Comparison of ENCODE assay signal across 8 mouse cellular contexts in the genomic region with DNA sequence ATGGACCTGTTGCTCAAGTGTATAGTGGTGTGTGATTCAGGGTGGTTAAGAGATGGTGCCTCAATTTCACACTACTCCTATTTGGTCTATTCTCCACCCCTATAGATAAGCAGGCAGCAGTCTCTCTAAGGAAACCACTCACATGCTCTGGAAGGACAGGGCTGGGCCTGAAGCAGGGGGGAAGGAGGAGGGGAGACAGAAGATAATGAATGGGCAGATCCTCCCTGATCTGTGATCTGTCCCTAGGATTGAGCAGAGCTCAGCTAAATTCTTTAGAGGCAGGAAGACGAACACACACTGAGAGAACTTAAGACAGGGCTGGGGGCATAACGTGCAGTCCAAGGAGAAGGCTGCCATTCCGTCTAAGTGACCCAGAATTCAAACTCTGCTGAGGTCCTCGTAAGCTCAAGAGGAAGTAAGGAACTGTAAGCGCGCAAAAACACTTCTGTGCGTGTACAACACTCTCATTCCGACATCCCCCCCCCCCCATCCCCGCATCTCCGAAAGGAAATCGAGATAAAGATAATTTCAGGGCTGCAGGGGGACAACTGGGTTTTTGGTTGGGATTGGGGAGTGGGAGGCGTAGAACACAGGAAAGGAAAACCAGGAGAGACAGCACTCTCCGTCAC. TPM values are rescaled to one million over a fixed set of nuclear protein-coding genes. Genes with fewer than 3 reads are reported as not detected.
DNase-seq lines count a peak whose midpoint lies in the region; ATAC-seq and TF ChIP-seq lines count a peak whose summit lies in the region.

No protein-coding gene starts in this region.

- H3K4me2 ChIP-seq in heart, embryonic 16.5 days (ENCODE audit: low read depth, low read length), result peak overlapping the region; percentile 88
- peak overlapping the region; percentile 79 for H3K4me2 ChIP-seq in forebrain, postnatal 0 days (ENCODE audit: low read depth)
- peak overlapping the region; percentile 98 for H3K4me2 ChIP-seq in liver, embryonic 13.5 days

- no peak for TF ChIP-seq CTCF in forebrain, postnatal 0 days (IDR thresholded peaks at IDR 0.05; ENCODE audit: low read depth)

- H3K4me1 ChIP-seq in heart, embryonic 16.5 days (ENCODE audit: control insufficient read depth, insufficient read depth, low read length), result peaks cover 21% of the 10 kb centered on the region
- H3K4me1 ChIP-seq in forebrain, postnatal 0 days (ENCODE audit: insufficient read depth), result peaks cover 10% of the 10 kb centered on the region; the same call in 1 of the 2 replicates
- H3K4me1 ChIP-seq in liver, embryonic 13.5 days (replicated peaks), result peaks cover 68% of the 10 kb centered on the region

- WGBS in heart, embryonic 16.5 days, result under 1% methylated on average over 13 of the region's 13 CpGs
- 2% methylated on average over 13 of the region's 13 CpGs for WGBS in forebrain, postnatal 0 days
- under 1% methylated on average over 13 of the region's 13 CpGs for WGBS in liver, embryonic 13.5 days (ENCODE audit: insufficient replicate concordance)

- no peaks in the 10 kb centered on the region for H3K36me3 ChIP-seq in heart, embryonic 16.5 days (ENCODE audit: control insufficient read depth, insufficient read depth)
- peaks cover 12% of the 10 kb centered on the region; the same call in 1 of the 2 replicates for H3K36me3 ChIP-seq in forebrain, postnatal 0 days (ENCODE audit: insufficient read depth)
- H3K36me3 ChIP-seq in liver, embryonic 13.5 days, result peaks cover 29% of the 10 kb centered on the region

- no peaks in the 10 kb centered on the region for H3K9me3 ChIP-seq in heart, embryonic 16.5 days (replicated peaks; ENCODE audit: control insufficient read depth, low read length)
- H3K9me3 ChIP-seq in forebrain, postnatal 0 days (ENCODE audit: low read length), result no peaks in the 10 kb centered on the region
- H3K9me3 ChIP-seq in liver, embryonic 13.5 days (replicated peaks), result no peaks in the 10 kb centered on the region

- no peaks in the 10 kb centered on the region for H3K27me3 ChIP-seq in heart, embryonic 16.5 days (ENCODE audit: control insufficient read depth, insufficient read depth, low read length)
- no peaks in the 10 kb centered on the region for H3K27me3 ChIP-seq in forebrain, postnatal 0 days (ENCODE audit: insufficient read depth, low read length)
- no peaks in the 10 kb centered on the region for H3K27me3 ChIP-seq in liver, embryonic 13.5 days

- H3K27ac ChIP-seq in heart, embryonic 16.5 days (ENCODE audit: low read length), result peak overlapping the region; percentile 74
- H3K27ac ChIP-seq in forebrain, postnatal 0 days (ENCODE audit: low read depth, low read length), result peak overlapping the region; percentile 77
- H3K27ac ChIP-seq in liver, embryonic 13.5 days, result peak overlapping the region; percentile 97

- H3K4me3 ChIP-seq in heart, embryonic 16.5 days (ENCODE audit: low read length), result peak overlapping the region; percentile 99
- peak overlapping the region; percentile 94 for H3K4me3 ChIP-seq in forebrain, postnatal 0 days (ENCODE audit: low read depth, low read length)
- H3K4me3 ChIP-seq in liver, embryonic 13.5 days (replicated peaks), result peak overlapping the region; percentile 99

- peak overlapping the region; percentile 99 for H3K9ac ChIP-seq in heart, embryonic 16.5 days (ENCODE audit: low read length)
- H3K9ac ChIP-seq in forebrain, postnatal 0 days, result peak overlapping the region; percentile 90
- H3K9ac ChIP-seq in liver, embryonic 13.5 days, result peak overlapping the region; percentile 99

- no peak for ATAC-seq in heart, embryonic 16.5 days (replicated peaks; ENCODE audit: extremely low read depth, insufficient read depth, low FRiP score)
- no peak for ATAC-seq in forebrain, postnatal 0 days
- ATAC-seq in liver, embryonic 13.5 days (ENCODE audit: low read depth), result peak; percentile 73

- DNase-seq in heart, postnatal 4 days, result no peak
- DNase-seq in MEL-GATA-1-ER (ENCODE audit: extremely low read depth, low read depth), result peak; percentile 93
- DNase-seq in forebrain, postnatal 0 days, result no peak
- DNase-seq in liver, embryonic 13.5 days, result peak; percentile 77
- no peak for DNase-seq in layer of hippocampus, adult 8-10 months (ENCODE audit: low spot score in 2 of 2)
- DNase-seq in urinary bladder, postnatal 14 days (ENCODE audit: low spot score), result no peak
- DNase-seq in layer of hippocampus, adult 18-20 months (ENCODE audit: low spot score in 2 of 2), result no peak

RNA-seq across cellular contexts. Expression of a gene that starts 0.8 kb away (rescaled TPM):
- polyA plus RNA-seq in heart, embryonic 16.5 days (2015; fragmentation: Nextera tagmentation; extraction: Ambion mirVana), result 17.9 and 19.9 TPM in 2 replicates
- 10 to 100 TPM; 78.8 to 83.6 TPM for total RNA-seq in heart, postnatal 4 days (2021)
- 208 and 211 TPM in 2 replicates for total RNA-seq in forebrain, postnatal 0 days (2014; rRNA removed)
- polyA plus RNA-seq in forebrain, postnatal 0 days (2015; fragmentation: Nextera tagmentation; extraction: Ambion mirVana), result 34.9 and 37.8 TPM in 2 replicates
- 18.8 and 20.5 TPM in 2 replicates for polyA plus RNA-seq in liver, embryonic 13.5 days (2015; fragmentation: Nextera tagmentation; extraction: Ambion mirVana)
- 100 to 1,000 TPM; 134 to 163 (median 148) TPM for total RNA-seq in layer of hippocampus, adult 8-10 months (2022)
- 100 to 1,000 TPM; 149 to 156 TPM for total RNA-seq in layer of hippocampus, adult 18-20 months (2021)

RNA-seq across cellular contexts. Expression of a gene that starts 22.5 kb away (rescaled TPM):
- polyA plus RNA-seq in heart, embryonic 16.5 days (2015; fragmentation: Nextera tagmentation; extraction: Ambion mirVana), result not detected in 2 replicates
- not detected for total RNA-seq in heart, postnatal 4 days (2021)
- 7.2 and 12.3 TPM in 2 replicates for total RNA-seq in forebrain, postnatal 0 days (2014; rRNA removed)
- polyA plus RNA-seq in forebrain, postnatal 0 days (2015; fragmentation: Nextera tagmentation; extraction: Ambion mirVana), result 3.2 and 4.4 TPM in 2 replicates
- not detected in 2 replicates for polyA plus RNA-seq in liver, embryonic 13.5 days (2015; fragmentation: Nextera tagmentation; extraction: Ambion mirVana)
- 1 to 10 TPM; 2.3 to 3.4 (median 2.7) TPM for total RNA-seq in layer of hippocampus, adult 8-10 months (2022)
- 1 to 10 TPM; 2.0 to 2.1 TPM for total RNA-seq in layer of hippocampus, adult 18-20 months (2021)

RNA-seq across cellular contexts. Expression of a gene that starts 23.6 kb away (rescaled TPM):
- 0.24 TPM in 1 of 2 replicates, not detected in the other for polyA plus RNA-seq in heart, embryonic 16.5 days (2015; fragmentation: Nextera tagmentation; extraction: Ambion mirVana)
- not detected for total RNA-seq in heart, postnatal 4 days (2021)
- total RNA-seq in forebrain, postnatal 0 days (2014; rRNA removed), result not detected in 2 replicates
- polyA plus RNA-seq in forebrain, postnatal 0 days (2015; fragmentation: Nextera tagmentation; extraction: Ambion mirVana), result 0.21 and 0.22 TPM in 2 replicates
- 0.17 and 0.43 TPM in 2 replicates for polyA plus RNA-seq in liver, embryonic 13.5 days (2015; fragmentation: Nextera tagmentation; extraction: Ambion mirVana)
- total RNA-seq in layer of hippocampus, adult 8-10 months (2022), result not detected
- not detected for total RNA-seq in layer of hippocampus, adult 18-20 months (2021)

RNA-seq across cellular contexts. Expression of a gene that starts 25.0 kb away (rescaled TPM):
- 30.5 and 31.7 TPM in 2 replicates for polyA plus RNA-seq in heart, embryonic 16.5 days (2015; fragmentation: Nextera tagmentation; extraction: Ambion mirVana)
- total RNA-seq in heart, postnatal 4 days (2021), result 10 to 100 TPM; 17.5 to 18.0 TPM
- total RNA-seq in forebrain, postnatal 0 days (2014; rRNA removed), result 41.9 and 42.8 TPM in 2 replicates
- 59.9 and 67.0 TPM in 2 replicates for polyA plus RNA-seq in forebrain, postnatal 0 days (2015; fragmentation: Nextera tagmentation; extraction: Ambion mirVana)
- polyA plus RNA-seq in liver, embryonic 13.5 days (2015; fragmentation: Nextera tagmentation; extraction: Ambion mirVana), result 20.9 and 23.8 TPM in 2 replicates
- 10 to 100 TPM; 50.9 to 62.0 (median 58.0) TPM for total RNA-seq in layer of hippocampus, adult 8-10 months (2022)
- 10 to 100 TPM; 53.9 to 58.0 TPM for total RNA-seq in layer of hippocampus, adult 18-20 months (2021)

RNA-seq across cellular contexts. Expression of a gene that starts 25.5 kb away (rescaled TPM):
- not detected in 2 replicates for polyA plus RNA-seq in heart, embryonic 16.5 days (2015; fragmentation: Nextera tagmentation; extraction: Ambion mirVana)
- total RNA-seq in heart, postnatal 4 days (2021), result not detected
- 1.8 and 7.1 TPM in 2 replicates for total RNA-seq in forebrain, postnatal 0 days (2014; rRNA removed)
- polyA plus RNA-seq in forebrain, postnatal 0 days (2015; fragmentation: Nextera tagmentation; extraction: Ambion mirVana), result 2.6 and 8.0 TPM in 2 replicates
- polyA plus RNA-seq in liver, embryonic 13.5 days (2015; fragmentation: Nextera tagmentation; extraction: Ambion mirVana), result not detected in 2 replicates
- total RNA-seq in layer of hippocampus, adult 8-10 months (2022), result not detected
- total RNA-seq in layer of hippocampus, adult 18-20 months (2021), result not detected

Comparison
In these comparisons a context has a peak if more than half of its experiments do, and no peak if none do; other contexts are left out.
1. DNase-seq: peak in MEL-GATA-1-ER (single experiment) and liver, embryonic 13.5 days (single experiment); none in heart, postnatal 4 days (single experiment), forebrain, postnatal 0 days (single experiment), layer of hippocampus, adult 8-10 months (0 of 2), urinary bladder, postnatal 14 days (single experiment) and layer of hippocampus, adult 18-20 months (0 of 2).
2. Peak in every context shown above with its lines, with median percentiles within 50 percentile points of each other: H3K27ac ChIP-seq, H3K4me2 ChIP-seq, H3K4me3 ChIP-seq and H3K9ac ChIP-seq.